16 mouse cellular contexts compared by ENCODE assay signal in genomic region chr5:38256551-38256950, GRCm38 (mm10). TPM values are rescaled to one million over a fixed set of nuclear protein-coding genes. Genes with fewer than 3 reads are reported as not detected.
A peak's percentile ranks its signal among the peaks of the same experiment; 100 is the strongest.
DNase-seq lines count a peak whose midpoint lies in the region; ATAC-seq lines count a peak whose summit lies in the region.
"Had no signal": no experiment of that assay in that cellular context is flagged by ENCODE, and none has a peak within 500 bp of the region (broad histone marks: within the 10 kb centered on the region; RNA-seq: fewer than 3 reads in every experiment).

No protein-coding gene starts in this region.

- H3K4me1 ChIP-seq in embryonic facial prominence, embryonic 10.5 days = peaks cover 36% of the 10 kb centered on the region
- 0 out of 2 replicates have a peak, but pooled peaks cover 3% of the 10 kb centered on the region for H3K4me1 ChIP-seq in embryonic facial prominence, embryonic 12.5 days

- H3K27ac ChIP-seq in embryonic facial prominence, embryonic 10.5 days (replicated peaks) = 0 out of 2 replicates have a peak overlapping the region, but pooled peaks have one; percentile 30
- H3K27ac ChIP-seq in embryonic facial prominence, embryonic 12.5 days = no peak overlapping the region
- H3K27ac ChIP-seq: forebrain, embryonic 13.5 days; forebrain, embryonic 15.5 days had no signal

- peak; percentile 0 for DNase-seq in kidney, postnatal 10 days
- no peak for DNase-seq in kidney, postnatal 25 days
- no peak for DNase-seq in embryonic facial prominence, embryonic 10.5 days (ENCODE audit: low spot score)
- no peak for DNase-seq in layer of hippocampus, adult 9-11 months
- DNase-seq: adrenal gland, adult 2 months; adrenal gland, postnatal 10 days; adrenal gland, postnatal 25 days; cerebellum, adult 11 months; cerebellum, adult 18-20 months; cerebellum, adult 9-10 months; cerebellum, postnatal 25 days; forebrain, postnatal 0 days had no signal

- no peak overlapping the region for H3K9ac ChIP-seq in embryonic facial prominence, embryonic 12.5 days
- H3K9ac ChIP-seq: forebrain, embryonic 13.5 days; forebrain, embryonic 15.5 days; forebrain, postnatal 0 days had no signal

- H3K27me3 ChIP-seq in embryonic facial prominence, embryonic 10.5 days (replicated peaks; ENCODE audit: low read depth, poor library complexity, severe bottlenecking) = no peaks in the 10 kb centered on the region
- H3K27me3 ChIP-seq in embryonic facial prominence, embryonic 12.5 days = no peaks in the 10 kb centered on the region
- H3K27me3 ChIP-seq: forebrain, embryonic 13.5 days; forebrain, embryonic 15.5 days had no signal

- 0 out of 2 replicates have a peak, but pooled peaks have one; percentile 29 for ATAC-seq in embryonic facial prominence, embryonic 12.5 days (ENCODE audit: insufficient number of reproducible peaks, insufficient read depth, low FRiP score, low TSS enrichment)
- ATAC-seq: forebrain, embryonic 13.5 days; forebrain, embryonic 15.5 days; forebrain, postnatal 0 days had no signal

- no peak overlapping the region for H3K4me2 ChIP-seq in embryonic facial prominence, embryonic 12.5 days (replicated peaks)
- H3K4me2 ChIP-seq: forebrain, embryonic 13.5 days; forebrain, embryonic 15.5 days had no signal

- 86% methylated on average over 1 of the region's 1 CpGs for WGBS in embryonic facial prominence, embryonic 10.5 days
- 92% methylated on average over 1 of the region's 1 CpGs for WGBS in embryonic facial prominence, embryonic 12.5 days

- H3K9me3 ChIP-seq in embryonic facial prominence, embryonic 10.5 days = no peaks in the 10 kb centered on the region
- no peaks in the 10 kb centered on the region for H3K9me3 ChIP-seq in embryonic facial prominence, embryonic 12.5 days
- H3K9me3 ChIP-seq: forebrain, embryonic 13.5 days; forebrain, embryonic 15.5 days had no signal

- H3K36me3 ChIP-seq in embryonic facial prominence, embryonic 10.5 days (replicated peaks) = no peaks in the 10 kb centered on the region
- H3K36me3 ChIP-seq in embryonic facial prominence, embryonic 12.5 days = no peaks in the 10 kb centered on the region
- H3K36me3 ChIP-seq: forebrain, embryonic 15.5 days had no signal

- H3K4me3 ChIP-seq in embryonic facial prominence, embryonic 10.5 days = no peak overlapping the region
- H3K4me3 ChIP-seq in embryonic facial prominence, embryonic 12.5 days = no peak overlapping the region
- H3K4me3 ChIP-seq: forebrain, embryonic 13.5 days; forebrain, embryonic 15.5 days had no signal

RNA-seq across cellular contexts. Expression of gene Tmem128, which starts 3.4 kb away (rescaled TPM):
- polyA plus RNA-seq in embryonic facial prominence, embryonic 10.5 days (2016; fragmentation: Nextera tagmentation; extraction: Ambion mirVana) = 71.4 and 75.8 TPM in 2 replicates
- 66.1 and 71.3 TPM in 2 replicates for polyA plus RNA-seq in embryonic facial prominence, embryonic 12.5 days (2016; fragmentation: Nextera tagmentation; extraction: Ambion mirVana)

RNA-seq across cellular contexts. Expression of gene Otop1, which starts 19.2 kb away (rescaled TPM):
- 0.45 and 0.60 TPM in 2 replicates for polyA plus RNA-seq in embryonic facial prominence, embryonic 10.5 days (2016; fragmentation: Nextera tagmentation; extraction: Ambion mirVana)
- 0.06 and 0.13 TPM in 2 replicates for polyA plus RNA-seq in embryonic facial prominence, embryonic 12.5 days (2016; fragmentation: Nextera tagmentation; extraction: Ambion mirVana)
- polyA plus RNA-seq: forebrain, embryonic 11.5 days; forebrain, embryonic 13.5 days; forebrain, embryonic 15.5 days; forebrain, postnatal 0 days had no signal

RNA-seq across cellular contexts. Expression of gene Lyar, which starts 36.3 kb away (rescaled TPM):
- 193 and 201 TPM in 2 replicates for polyA plus RNA-seq in embryonic facial prominence, embryonic 10.5 days (2016; fragmentation: Nextera tagmentation; extraction: Ambion mirVana)
- 118 and 122 TPM in 2 replicates for polyA plus RNA-seq in embryonic facial prominence, embryonic 12.5 days (2016; fragmentation: Nextera tagmentation; extraction: Ambion mirVana)

RNA-seq across cellular contexts. Expression of gene Zbtb49, which starts 36.3 kb away (rescaled TPM):
- polyA plus RNA-seq in embryonic facial prominence, embryonic 10.5 days (2016; fragmentation: Nextera tagmentation; extraction: Ambion mirVana) = 19.1 and 20.7 TPM in 2 replicates
- 18.7 and 19.5 TPM in 2 replicates for polyA plus RNA-seq in embryonic facial prominence, embryonic 12.5 days (2016; fragmentation: Nextera tagmentation; extraction: Ambion mirVana)
